Mouse (Mus musculus) CH12.LX (cell line): ENCODE measurements around the gene Ap4s1. TPM values are rescaled to one million over a fixed set of nuclear protein-coding genes. Genes with fewer than 3 reads are reported as not detected.

ENCODE experiments used
- DNase-seq: peaks from one replicate; pipeline ENCODE4 v3.0.0-alpha.2; 2013; ENCODE audit errors: extremely low read depth
- H3K27ac ChIP-seq: 2 replicates; pipeline ENCODE4 v1.5.1; 2012; ENCODE audit warnings: low read depth, mild to moderate bottlenecking, control low read depth, moderate library complexity; ENCODE audit not compliant: insufficient read depth
- H3K27me3 ChIP-seq: replicated peaks from 2 replicates; pipeline ENCODE3; 2012; ENCODE audit warnings: inconsistent platforms
- H3K36me3 ChIP-seq, 2 experiments: replicated peaks in 1 of 2; 2 replicates each; pipeline versions ENCODE3 to v1.6.1; 2012; ENCODE audit warnings: inconsistent platforms in 1 of 2, low read length in 1 of 2, mild to moderate bottlenecking in 1 of 2, mixed read lengths in 1 of 2, moderate library complexity in 1 of 2; ENCODE audit not compliant: control insufficient read depth in 1 of 2, insufficient read depth in 1 of 2
- H3K4me1 ChIP-seq, 2 experiments: 2 replicates each; pipeline ENCODE4 v1.6.1; 2012; ENCODE audit warnings: inconsistent platforms in 1 of 2, moderate library complexity in 1 of 2; ENCODE audit not compliant: insufficient read depth in 2 of 2, control insufficient read depth in 1 of 2
- H3K4me2 ChIP-seq: 2 replicates; pipeline ENCODE4 v1.6.1; 2012; ENCODE audit warnings: low read depth, mild to moderate bottlenecking, control low read depth; ENCODE audit not compliant: poor library complexity, insufficient read depth, severe bottlenecking
- H3K4me3 ChIP-seq, 3 experiments: fragments of 150-350 bp in 1 of 3; sonication (generic) in 1 of 3; replicated peaks in 1 of 3; 2 replicates each; pipeline versions ENCODE3 to v1.5.1; 2011 to 2012; ENCODE audit warnings: low read depth in 2 of 3, low read length in 2 of 3, mild to moderate bottlenecking in 2 of 3, moderate library complexity in 2 of 3, control low read depth in 1 of 3, improper control_type of control experiment in 1 of 3, inconsistent platforms in 1 of 3, mixed read lengths in 1 of 3; ENCODE audit not compliant: poor library complexity in 1 of 3
- H3K79me2 ChIP-seq: replicated peaks from 2 replicates; pipeline ENCODE4 v1.6.1; 2012; ENCODE audit warnings: mild to moderate bottlenecking, moderate library complexity; ENCODE audit not compliant: control insufficient read depth, poor library complexity, insufficient read depth, severe bottlenecking; ENCODE audit errors: extremely low read depth
- H3K9ac ChIP-seq: 2 replicates; pipeline ENCODE4 v1.6.1; 2012; ENCODE audit warnings: low read depth, mild to moderate bottlenecking, control low read depth, moderate library complexity; ENCODE audit not compliant: insufficient read depth
- H3K9me3 ChIP-seq: replicated peaks from 2 replicates; pipeline ENCODE3; 2012; ENCODE audit warnings: low read length, inconsistent platforms, mixed read lengths
- BHLHE40 ChIP-seq: IDR thresholded peaks from 2 replicates; pipeline ENCODE4 v1.6.1; 2011; ENCODE audit warnings: mild to moderate bottlenecking, low read depth, low read length, improper control_type of control experiment
- CHD1 ChIP-seq: IDR thresholded peaks from 2 replicates; pipeline ENCODE4 v1.6.1; 2012; ENCODE audit warnings: low read depth, low read length, improper control_type of control experiment, inconsistent platforms
- E2F4 ChIP-seq: IDR thresholded peaks from 2 replicates; pipeline ENCODE4 v1.6.1; 2011; ENCODE audit warnings: low read depth, low read length, improper control_type of control experiment; ENCODE audit not compliant: insufficient replicate concordance
- ELF1 ChIP-seq: IDR thresholded peaks from 2 replicates; pipeline ENCODE4 v1.6.1; 2014; ENCODE audit warnings: low read depth, mild to moderate bottlenecking, inconsistent platforms, low read length, improper control_type of control experiment
- EP300 ChIP-seq: IDR thresholded peaks from 2 replicates; pipeline ENCODE4 v1.6.1; 2011; ENCODE audit warnings: low read length, improper control_type of control experiment
- GABPA ChIP-seq: IDR thresholded peaks from 2 replicates; pipeline ENCODE4 v1.6.1; 2012; ENCODE audit warnings: low read depth, low read length, improper control_type of control experiment, inconsistent platforms; ENCODE audit not compliant: insufficient replicate concordance
- HCFC1 ChIP-seq: IDR thresholded peaks from 2 replicates; pipeline ENCODE4 v1.6.1; 2012; ENCODE audit warnings: low read depth, mild to moderate bottlenecking, inconsistent platforms, low read length, improper control_type of control experiment
- IRF4 ChIP-seq: IDR thresholded peaks from 2 replicates; pipeline ENCODE4 v1.6.1; 2014; ENCODE audit warnings: low read depth, mild to moderate bottlenecking, inconsistent platforms, low read length, improper control_type of control experiment
- JUN ChIP-seq: IDR thresholded peaks from 2 replicates; pipeline ENCODE4 v1.6.1; 2011; ENCODE audit warnings: low read depth, mild to moderate bottlenecking, low read length, improper control_type of control experiment, moderate library complexity; ENCODE audit not compliant: insufficient read depth
- JUND ChIP-seq: conservative IDR thresholded peaks from 2 replicates; pipeline ENCODE4 v1.6.1; 2011; ENCODE audit warnings: low read depth, low read length, improper control_type of control experiment
- MAZ ChIP-seq: IDR thresholded peaks from 2 replicates; pipeline ENCODE4 v1.6.1; 2012; ENCODE audit warnings: low read depth, mild to moderate bottlenecking, inconsistent platforms, low read length, improper control_type of control experiment, moderate library complexity
- MYC ChIP-seq: IDR thresholded peaks from 2 replicates; pipeline ENCODE4 v1.6.1; 2011; ENCODE audit warnings: low read depth, mild to moderate bottlenecking, improper control_type of control experiment, low read length
- PAX5 ChIP-seq: IDR thresholded peaks from 2 replicates; pipeline ENCODE4 v1.6.1; 2012; ENCODE audit warnings: low read length, inconsistent platforms, mixed read lengths
- POLR2A ChIP-seq: IDR thresholded peaks from 2 replicates; pipeline ENCODE4 v1.6.1; 2011; ENCODE audit warnings: low read depth, mild to moderate bottlenecking, improper control_type of control experiment, low read length
- POLR2AphosphoS2 ChIP-seq: IDR thresholded peaks from 2 replicates; pipeline ENCODE4 v1.6.1; 2011; ENCODE audit warnings: low read depth, low read length, improper control_type of control experiment
- RAD21 ChIP-seq: IDR thresholded peaks from 2 replicates; pipeline ENCODE4 v1.6.1; 2011; ENCODE audit warnings: low read depth, mild to moderate bottlenecking, low read length, improper control_type of control experiment, moderate library complexity
- TBP ChIP-seq: conservative IDR thresholded peaks from 2 replicates; pipeline ENCODE4 v1.6.1; 2011; ENCODE audit warnings: low read depth, low read length, improper control_type of control experiment
- TCF12 ChIP-seq: IDR thresholded peaks from 2 replicates; pipeline ENCODE4 v1.6.1; 2014; ENCODE audit warnings: low read depth, mild to moderate bottlenecking, inconsistent platforms, low read length, improper control_type of control experiment
- UBTF ChIP-seq: IDR thresholded peaks from 2 replicates; pipeline ENCODE4 v1.6.1; 2012; ENCODE audit warnings: low read depth, mild to moderate bottlenecking, inconsistent platforms, low read length, improper control_type of control experiment, moderate library complexity
- USF2 ChIP-seq: conservative IDR thresholded peaks from 2 replicates; pipeline ENCODE4 v1.6.1; 2011; ENCODE audit warnings: low read depth, low read length, improper control_type of control experiment
- ZKSCAN1 ChIP-seq: IDR thresholded peaks from 2 replicates; pipeline ENCODE4 v1.6.1; 2012; ENCODE audit warnings: low read depth, inconsistent platforms, low read length, improper control_type of control experiment, borderline replicate concordance
- ZMIZ1 ChIP-seq: IDR thresholded peaks from 2 replicates; pipeline ENCODE4 v1.6.1; 2012; ENCODE audit warnings: low read depth, mild to moderate bottlenecking, inconsistent platforms, low read length, improper control_type of control experiment
- ZNF384 ChIP-seq: IDR thresholded peaks from 2 replicates; pipeline ENCODE4 v1.6.1; 2012; ENCODE audit warnings: low read depth, low read length, improper control_type of control experiment, inconsistent platforms
- dilution Hi-C: fragments of 300-500 bp; cut with MboI; formaldehyde crosslinking; loops from 2 replicates; pipeline ENCODE4 v1.14.3; 2020; ENCODE audit warnings: low sequenced_read_pairs; ENCODE audit not compliant: extremely low pct_unique_long_range_greater_than_20kb, extremely low pct_ligation_motif_present
- in situ Hi-C: fragments of 300-500 bp; cut with MboI; formaldehyde crosslinking; loops from 3 replicates; pipeline ENCODE4 v1.14.3; 2019; ENCODE audit warnings: low sequenced_read_pairs, low pct_ligation_motif_present, low pct_unique_long_range_greater_than_20kb, mixed read lengths
- polyA plus RNA-seq: library from polyadenylated mRNA; unstranded; fragments of >175 nt; gene quantifications from 2 replicates; pipeline ENCODE4 v1.2.1, GENCODE M21; 2012; ENCODE audit warnings: low read depth; ENCODE audit not compliant: insufficient read length
- total RNA-seq, 2 experiments: library from RNA; depleted of rRNA; stranded (reverse); fragments of 300-350 nt in 1 of 2; fragments of >200 nt in 1 of 2; gene quantifications; 2 replicates each; pipeline ENCODE4 v1.2.3; 2012 to 2014

Gene Ap4s1
- total and polyA plus RNA-seq, 3 experiments, result 11.0 to 32.4 (median 20.5) TPM

DNA sequence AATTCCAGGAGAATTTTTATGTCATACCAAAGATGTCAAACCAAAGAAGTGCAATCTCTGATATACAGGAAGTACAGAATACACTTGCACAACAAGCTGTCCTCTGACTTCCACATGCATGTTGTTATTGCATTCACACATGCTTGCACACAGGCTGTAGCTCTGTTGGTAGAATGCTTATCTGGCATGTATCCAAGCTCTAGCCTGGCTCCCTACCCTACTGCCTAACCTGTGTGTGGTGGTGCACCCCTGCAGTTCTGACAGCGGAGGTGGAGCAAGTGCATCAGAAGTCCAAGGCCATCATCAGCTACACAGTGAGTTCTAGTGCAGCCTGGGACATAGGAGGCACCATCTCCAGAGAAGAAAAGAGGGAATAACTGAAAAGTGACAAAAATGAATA lies 12.0 kb upstream of the Ap4s1 start:
- Histone ChIP-seq H3K36me3 (peaks cover 5 to 19% of the 10 kb centered on the region in 2 experiments), H3K4me2 (no peak overlapping the region), H3K27me3 (no peaks in the 10 kb centered on the region), H3K27ac (no peak overlapping the region), H3K4me3 (no peak overlapping the region), H3K79me2 (peaks cover 72% of the 10 kb centered on the region), H3K9ac (no peak overlapping the region), H3K9me3 (no peaks in the 10 kb centered on the region), H3K4me1 (peaks cover 3 to 40% of the 10 kb centered on the region in 2 experiments; a peak in 3 of 4 replicates)
- no peak for DNase-seq
- TF ChIP-seq USF2 (no peak), POLR2AphosphoS2 (no peak), IRF4 (no peak), PAX5 (no peak)
- in situ Hi-C loops, result no loop called here
- dilution Hi-C loops, result no loop called here

DNA sequence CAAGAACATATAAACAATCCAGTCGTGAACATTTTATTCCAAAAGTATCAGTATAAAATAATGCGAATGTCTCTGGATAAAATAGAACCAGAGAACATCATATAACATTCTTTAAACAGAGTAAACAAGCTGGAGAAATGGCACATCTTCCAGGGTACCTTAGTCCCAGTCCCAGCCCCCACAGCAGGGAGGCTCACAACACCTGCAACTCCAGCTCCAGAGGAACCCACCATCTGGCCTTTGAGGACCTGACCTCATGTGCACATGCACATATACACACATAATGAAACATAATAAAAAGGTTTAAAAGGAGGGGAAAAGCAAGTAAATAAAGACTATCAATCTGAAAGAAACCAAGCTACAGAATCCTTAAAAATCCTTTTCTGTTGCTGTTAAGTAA lies 2.3 kb upstream of the Ap4s1 start:
- Histone ChIP-seq H3K4me1 (peaks cover 2 to 27% of the 10 kb centered on the region in 2 experiments; a peak in 3 of 4 replicates), H3K27me3 (no peaks in the 10 kb centered on the region), H3K27ac (no peak overlapping the region), H3K4me3 (no peak overlapping the region), H3K4me2 (no peak overlapping the region), H3K36me3 (peaks cover 0 to 6% of the 10 kb centered on the region in 2 experiments), H3K9me3 (no peaks in the 10 kb centered on the region), H3K79me2 (peaks cover 62% of the 10 kb centered on the region), H3K9ac (no peak overlapping the region)
- in situ Hi-C loops (no loop called here), dilution Hi-C loops (no loop called here)
- no peak for DNase-seq
- TF ChIP-seq TCF12, result no peak
- TF ChIP-seq IRF4, result no peak

DNA sequence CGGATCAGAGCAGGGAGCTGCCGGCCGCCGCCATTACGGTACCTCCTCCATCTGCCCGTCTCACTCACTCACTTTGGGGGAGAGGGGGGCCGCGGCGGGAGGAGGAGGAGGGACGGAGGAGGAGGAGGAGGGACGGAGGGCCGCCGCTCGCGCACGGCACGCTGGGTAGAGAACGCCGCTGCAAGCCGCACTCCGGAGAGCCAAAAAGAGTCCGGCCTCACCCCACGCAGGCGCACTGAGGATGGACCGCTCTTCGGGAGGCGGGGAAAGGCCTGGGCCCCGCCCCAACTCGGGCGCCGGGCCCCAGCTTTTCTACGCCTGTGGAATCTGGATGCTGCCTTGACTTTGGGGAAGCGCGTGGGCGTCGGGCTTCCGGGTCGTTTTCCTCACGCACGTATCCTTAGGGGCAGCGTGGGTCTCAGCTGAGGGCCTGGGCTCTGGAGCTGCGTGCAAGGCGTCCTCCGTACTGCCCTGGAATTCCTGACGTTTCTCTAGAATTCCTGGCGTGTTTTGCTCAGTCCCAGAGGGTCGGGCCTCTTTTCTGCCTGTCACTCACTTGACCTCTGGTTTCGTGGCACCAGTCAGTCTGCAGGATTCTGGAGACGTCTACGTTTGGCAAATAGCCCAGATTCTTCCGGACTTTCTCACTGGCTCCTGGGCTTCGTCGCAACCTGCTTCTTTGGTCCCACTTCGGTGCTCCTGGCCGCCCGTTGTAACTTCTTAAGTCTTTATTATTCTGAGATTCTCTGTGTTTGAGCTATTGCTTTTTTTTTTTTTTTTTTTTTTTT lies 1.2 kb downstream of the Ap4s1 start, which contains the start of gene Strn3:
TSS of gene Strn3 (minus strand) at position 53 of the 788 bp plus-strand sequence.
- peak within 1 kb of the TSS; percentile 97; the same call in 1 of the 2 replicates for H3K4me2 ChIP-seq
- peak within 1 kb of the TSS; percentile 90 for H3K9ac ChIP-seq
- H3K4me3 ChIP-seq, result peak within 1 kb of the TSS; percentile 78 to 92 (median 91)
- no peaks in the 10 kb centered on the region for H3K9me3 ChIP-seq
- dilution Hi-C loops (no loop called here), in situ Hi-C loops (no loop called here)
- peaks cover 2 to 36% of the 10 kb centered on the region in 2 experiments; a peak in 3 of 4 replicates for H3K4me1 ChIP-seq
- peaks cover 0 to 2% of the 10 kb centered on the region in 2 experiments for H3K36me3 ChIP-seq
- no peaks in the 10 kb centered on the region for H3K27me3 ChIP-seq
- H3K27ac ChIP-seq, result peak within 1 kb of the TSS; percentile 88
- H3K79me2 ChIP-seq, result peaks cover 35% of the 10 kb centered on the region
- DNase-seq, result peak; percentile 93
- TF ChIP-seq USF2 (no peak), TCF12 (peak; percentile 74), UBTF (no peak), POLR2A (peak; percentile 87), E2F4 (0 out of 2 replicates have a peak, but pooled peaks have one; percentile 16), ELF1 (peak; percentile 75), MYC (peak; percentile 74; the same call in 1 of the 2 replicates), TBP (peak; percentile 56), JUN (no peak), JUND (no peak), GABPA (no peak), RAD21 (no peak), BHLHE40 (peak; percentile 53), ZMIZ1 (peak; percentile 91), EP300 (no peak), MAZ (peak; percentile 94), CHD1 (no peak), ZKSCAN1 (no peak), POLR2AphosphoS2 (no peak; the same call in 1 of the 2 replicates), HCFC1 (peak; percentile 67), ZNF384 (peak; percentile 87)
